Mouse (Mus musculus) left cerebral cortex, adult 11 months (tissue): ENCODE data around the gene Tmem123.

Experiments used
- DNase-seq: peaks from one replicate; pipeline ENCODE4 v3.0.0; 2022; ENCODE audit warnings: low spot score

Tmem123 gene

GRCm38 (mm10) chr9:7824916-7825315, 61.1 kb downstream of the Tmem123 start:
- no peak for DNase-seq

GRCm38 (mm10) chr9:7828706-7829105, 64.9 kb downstream of the Tmem123 start:
- DNase-seq: no peak

DNA sequence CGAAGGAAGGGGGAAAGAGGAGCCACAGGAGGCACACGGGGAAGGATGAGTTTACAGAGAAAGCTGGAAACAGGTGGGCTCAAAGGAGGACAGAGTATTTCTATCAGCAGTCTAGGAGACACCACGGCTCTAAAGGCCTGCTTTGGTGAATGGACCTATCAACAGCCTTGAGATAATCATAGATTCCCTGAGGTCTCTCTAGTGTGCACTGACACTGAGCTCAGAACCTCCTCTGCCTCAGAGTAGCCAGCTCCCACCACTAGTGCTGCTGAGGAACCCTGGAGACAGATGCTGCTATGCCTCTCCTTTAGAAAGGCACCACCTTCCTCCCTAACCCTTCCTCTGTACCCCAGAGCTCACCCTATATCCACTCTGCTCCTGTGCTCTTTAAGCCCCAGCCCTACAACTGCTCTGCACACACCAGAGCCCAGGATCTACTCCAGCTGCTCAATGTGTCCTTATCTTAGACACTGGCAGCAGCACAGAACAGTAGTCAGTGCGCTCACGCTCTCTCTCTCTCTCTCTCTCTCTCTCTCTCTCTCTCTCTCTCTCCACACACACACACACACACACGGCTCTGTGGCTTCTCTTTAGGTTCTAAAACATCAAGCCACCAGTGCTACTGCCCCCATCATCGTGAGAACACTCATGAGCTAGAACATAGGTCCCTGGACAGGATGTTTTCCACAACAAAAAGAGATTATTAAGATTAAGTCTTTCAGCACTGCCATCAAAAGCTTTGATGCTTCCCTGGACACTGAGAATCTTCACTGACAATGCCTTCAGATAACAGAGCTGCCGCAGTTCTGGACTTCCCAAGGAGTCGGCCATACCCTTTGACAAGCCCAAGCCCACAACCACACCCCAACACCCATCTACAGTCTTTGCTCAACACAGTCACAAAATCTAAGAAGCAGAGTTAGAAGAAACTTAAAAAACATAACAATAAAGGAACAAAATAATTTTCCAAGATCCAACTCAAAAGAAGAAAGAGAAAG, 66.0 kb downstream of the Tmem123 start:
- DNase-seq: no peak

DNA sequence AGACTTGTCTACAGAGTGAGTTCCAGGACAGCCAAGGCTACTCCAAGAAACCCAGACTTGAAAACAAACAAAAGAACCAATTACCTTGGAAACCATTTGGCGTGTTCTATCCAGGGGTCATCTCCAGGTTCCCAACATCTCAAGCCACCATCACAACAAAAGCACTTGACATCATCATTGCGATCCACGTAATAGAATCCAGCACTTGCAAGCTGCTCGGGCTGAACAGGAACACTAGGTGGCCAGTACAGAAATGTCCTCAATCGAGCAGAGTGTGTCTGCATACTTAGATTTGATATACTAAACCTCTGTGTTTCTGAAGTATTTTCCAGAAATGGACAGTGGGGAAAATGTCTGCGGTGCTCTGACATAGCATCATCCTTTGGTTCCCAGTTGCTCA, 69.6 kb downstream of the Tmem123 start:
- no peak for DNase-seq

DNA sequence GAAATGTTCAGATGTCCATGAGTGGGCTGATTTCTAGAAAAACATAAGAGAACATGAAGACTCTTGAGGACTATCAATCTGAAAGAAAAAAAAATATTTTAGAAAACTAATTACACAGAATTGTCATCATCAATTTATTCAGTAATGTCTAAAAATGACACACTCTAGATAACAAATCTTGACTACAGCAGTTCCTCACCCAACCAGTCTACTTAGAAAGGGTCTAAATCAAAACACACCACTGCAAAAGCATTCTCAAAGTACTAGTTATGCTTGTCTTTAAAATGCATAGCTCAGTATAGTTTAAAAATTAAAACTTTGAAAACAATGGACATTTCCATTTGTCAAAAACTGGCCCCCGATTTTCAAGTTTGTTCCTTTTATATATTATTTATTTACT, 71.5 kb downstream of the Tmem123 start:
- DNase-seq: no peak

DNA sequence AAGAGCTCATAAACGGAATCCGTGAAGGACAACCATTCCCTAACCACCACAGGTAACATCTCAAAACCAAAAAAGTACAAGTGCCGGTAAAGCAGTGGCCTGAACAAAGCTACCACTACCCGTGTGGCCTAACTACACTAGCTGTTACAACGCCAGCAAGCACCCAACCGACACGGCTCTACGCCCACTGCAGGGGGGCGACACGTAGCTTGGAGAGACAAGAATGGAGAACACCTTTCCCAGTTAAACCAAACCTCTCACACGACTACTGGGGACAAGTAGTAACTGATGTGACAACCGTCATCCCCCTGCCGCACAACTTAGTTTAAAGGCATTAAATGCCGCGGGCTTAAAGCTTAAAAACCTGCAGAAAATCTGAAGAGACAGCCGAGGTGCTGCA, 72.5 kb downstream of the Tmem123 start:
- no peak for DNase-seq

- DNase-seq: peak; percentile 93
Observed at GRCm38 (mm10) chr9:7836905-7837805, 73.3 kb downstream of the Tmem123 start, which contains the start of gene Birc2. TSS of gene Birc2 (minus strand) at chr9:7837064.

GRCm38 (mm10) chr9:7837806-7838440, 74.1 kb downstream of the Tmem123 start:
- DNase-seq: no peak

- DNase-seq: no peak
Observed at GRCm38 (mm10) chr9:7841221-7841620, 77.4 kb downstream of the Tmem123 start.
